Mouse (Mus musculus) bone marrow macrophage, adult 2 months (primary cell): Measurements from ENCODE around the gene Cd33.

Source experiments
- CTCF ChIP-seq: IDR thresholded peaks from 2 replicates; pipeline ENCODE4 v1.5.1; 2012; ENCODE audit warnings: low read depth, mild to moderate bottlenecking, low read length, moderate library complexity
- POLR2A ChIP-seq: IDR thresholded peaks from 2 replicates; pipeline ENCODE4 v1.6.1; 2012; ENCODE audit warnings: mild to moderate bottlenecking, low read depth, low read length, borderline replicate concordance

- TF ChIP-seq POLR2A (no peak), CTCF (no peak)
Measured at GRCm38 (mm10) chr7:43482090-43482716, 62.0 kb downstream of the Cd33 start.
